Mouse (Mus musculus) stomach, embryonic 14.5 days (tissue): ENCODE measurements at regions not wholly inside any gene's neighbourhood (a gene's known extent, or its start where the extent isn't known, plus 50 kb on each side); places are given as distances from the start of the nearest gene placed in this dataset.

Experiments used
- ATAC-seq: fragments of 200-750 bp; cut with Nextera tagmentation; 2 replicates; pipeline ENCODE4 v1.8.0; 2017; ENCODE audit warnings: low read depth, moderate TSS enrichment; ENCODE audit not compliant: insufficient number of reproducible peaks, insufficient read depth, low FRiP score
- H3K27ac ChIP-seq: fragments of 300-500 bp; sonication (generic); 2 replicates; pipeline ENCODE4 v1.5.1; 2014; ENCODE audit warnings: mild to moderate bottlenecking, low read length, moderate library complexity, mixed read lengths
- H3K27me3 ChIP-seq: fragments of 300-500 bp; sonication (generic); 2 replicates; pipeline ENCODE4 v1.6.1; 2014; ENCODE audit warnings: low read length, control low read depth, mixed read lengths; ENCODE audit not compliant: control insufficient read depth, insufficient read depth
- H3K36me3 ChIP-seq: fragments of 300-500 bp; sonication (generic); 2 replicates; pipeline ENCODE4 v1.6.1; 2014; ENCODE audit warnings: mild to moderate bottlenecking, control low read depth, low read length, moderate library complexity, mixed read lengths; ENCODE audit not compliant: control insufficient read depth, insufficient read depth
- H3K4me1 ChIP-seq: fragments of 300-500 bp; sonication (generic); 2 replicates; pipeline ENCODE4 v1.6.1; 2014; ENCODE audit warnings: low read length, control low read depth, mixed read lengths; ENCODE audit not compliant: control insufficient read depth, insufficient read depth
- H3K4me2 ChIP-seq: fragments of 300-500 bp; sonication (generic); replicated peaks from 2 replicates; pipeline ENCODE4 v1.6.1; 2014; ENCODE audit warnings: low read depth, low read length, control low read depth
- H3K4me3 ChIP-seq: fragments of 300-500 bp; sonication (generic); 2 replicates; pipeline ENCODE4 v1.5.1; 2014; ENCODE audit warnings: low read depth, low read length, control low read depth
- H3K9ac ChIP-seq: fragments of 300-500 bp; sonication (generic); replicated peaks from 2 replicates; pipeline ENCODE4 v1.6.1; 2014; ENCODE audit warnings: low read depth, mild to moderate bottlenecking, control low read depth, low read length, moderate library complexity, mixed read lengths
- H3K9me3 ChIP-seq: fragments of 300-500 bp; sonication (generic); 2 replicates; pipeline ENCODE4 v1.6.1; 2016; ENCODE audit warnings: low read depth, low read length, control low read depth; ENCODE audit not compliant: control insufficient read depth
- WGBS: fragments of 180-500 bp; shearing (Covaris S2); extraction: QIAGEN DNeasy Blood & Tissue Kit; methylation state at CpG from one replicate; pipeline ENCODE4 v1.1.7; 2014; 5-methylcytosine and 5-hydroxymethylcytosine counted together

DNA sequence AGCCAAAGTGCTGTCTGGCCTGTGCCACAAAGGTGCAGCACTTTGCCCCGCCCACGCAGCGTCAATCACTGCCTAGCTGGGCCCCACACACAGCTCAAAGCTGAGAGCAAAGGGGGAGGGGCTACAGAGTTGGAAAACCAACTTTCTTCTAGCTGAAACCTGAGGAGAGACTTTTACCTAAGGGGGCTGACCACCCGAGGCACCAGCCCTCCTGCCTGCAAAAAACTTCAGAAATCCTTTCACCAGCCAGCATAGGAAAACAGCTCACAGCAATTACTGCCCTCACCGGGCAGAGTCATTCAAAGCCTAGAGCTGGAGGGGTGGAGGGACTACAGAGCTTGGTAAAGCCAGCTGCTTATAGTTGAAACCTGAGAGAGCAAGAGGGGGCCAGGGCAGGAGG is 74.6 kb upstream of the Pabpc5 start:
- Histone ChIP-seq H3K27me3 (no peaks in the 10 kb centered on the region), H3K9me3 (no peaks in the 10 kb centered on the region), H3K4me1 (no peaks in the 10 kb centered on the region), H3K36me3 (no peaks in the 10 kb centered on the region), H3K4me3 (no peak overlapping the region), H3K27ac (no peak overlapping the region), H3K9ac (no peak overlapping the region), H3K4me2 (no peak overlapping the region)
- WGBS: 32% methylated on average over 5 of the region's 5 CpGs
- ATAC-seq: peak; percentile 67; the same call in 1 of the 2 replicates
